Mouse (Mus musculus) ES-E14 (cell line): ENCODE measurements around the gene Heatr3. TPM values are rescaled to one million over a fixed set of nuclear protein-coding genes. Genes with fewer than 3 reads are reported as not detected.
A peak's percentile ranks its signal among the peaks of the same experiment; 100 is the strongest.
"Not testable (repeated sequence)": the region's sequence is repeated elsewhere in the genome, so short reads cannot be mapped to it uniquely, and the experiment has no call there.

ENCODE experiments used
- DNase-seq: peaks from one replicate; pipeline ENCODE4 v3.0.0-alpha.2; 2013; ENCODE audit warnings: low read depth, low spot score
- H3K27ac ChIP-seq: 2 replicates; pipeline ENCODE4 v1.5.1; 2012; ENCODE audit warnings: low read depth, mild to moderate bottlenecking, low read length, moderate library complexity, mixed read lengths; ENCODE audit not compliant: poor library complexity, insufficient read depth, severe bottlenecking
- H3K36me3 ChIP-seq: 2 replicates; pipeline ENCODE4 v1.6.1; 2012; ENCODE audit warnings: mild to moderate bottlenecking, low read length, moderate library complexity, mixed read lengths; ENCODE audit not compliant: control insufficient read depth, poor library complexity, insufficient read depth, severe bottlenecking
- H3K4me1 ChIP-seq, 2 experiments: fragments of 150-350 bp in 1 of 2; sonication (generic) in 1 of 2; 2 replicates each; pipeline ENCODE4 v1.6.1; 2012; ENCODE audit warnings: low read length in 2 of 2, mild to moderate bottlenecking in 1 of 2, mixed read lengths in 1 of 2; ENCODE audit not compliant: control insufficient read depth in 2 of 2, insufficient read depth in 2 of 2, poor library complexity in 1 of 2
- H3K4me3 ChIP-seq, 2 experiments: fragments of 150-350 bp in 1 of 2; sonication (generic) in 1 of 2; 2 replicates each; pipeline ENCODE4 v1.5.1; 2012; ENCODE audit warnings: low read length in 2 of 2, low read depth in 1 of 2, mild to moderate bottlenecking in 1 of 2, mixed read lengths in 1 of 2; ENCODE audit not compliant: insufficient read depth in 1 of 2, poor library complexity in 1 of 2, severe bottlenecking in 1 of 2
- H3K9ac ChIP-seq: 2 replicates; pipeline ENCODE4 v1.6.1; 2012; ENCODE audit warnings: low read depth, mild to moderate bottlenecking, low read length, mixed read lengths; ENCODE audit not compliant: poor library complexity, insufficient read depth, severe bottlenecking
- H3K9me3 ChIP-seq: fragments of 150-350 bp; sonication (generic); 2 replicates; pipeline ENCODE4 v1.6.1; 2012; ENCODE audit warnings: low read depth, mild to moderate bottlenecking, low read length; ENCODE audit not compliant: control insufficient read depth, insufficient read depth
- CHD2 ChIP-seq: IDR thresholded peaks from 2 replicates; pipeline ENCODE4 v1.6.1; 2014; ENCODE audit warnings: mild to moderate bottlenecking, low read depth, low read length, inconsistent platforms
- HCFC1 ChIP-seq: IDR thresholded peaks from 2 replicates; pipeline ENCODE4 v1.6.1; 2012; ENCODE audit warnings: low read length, inconsistent platforms, borderline replicate concordance; ENCODE audit not compliant: insufficient read depth
- MAFK ChIP-seq: IDR thresholded peaks from 2 replicates; pipeline ENCODE4 v1.6.1; 2014; ENCODE audit warnings: mild to moderate bottlenecking, low read depth, low read length, inconsistent platforms; ENCODE audit not compliant: insufficient read depth
- ZC3H11A ChIP-seq: IDR thresholded peaks from 2 replicates; pipeline ENCODE4 v1.6.1; 2012; ENCODE audit warnings: low read depth, mild to moderate bottlenecking, inconsistent platforms, low read length, borderline replicate concordance
- ZNF384 ChIP-seq: IDR thresholded peaks from 2 replicates; pipeline ENCODE4 v1.6.1; 2012; ENCODE audit warnings: low read depth, low read length, inconsistent platforms
- in situ Hi-C, 2 experiments: fragments of 600-800 bp; cut with MboI; formaldehyde crosslinking; loops; one replicate each; pipeline ENCODE4 v1.15.1; 2025; ENCODE audit warnings: low sequenced_read_pairs in 2 of 2, inconsistent platforms in 1 of 2; ENCODE audit not compliant: unreplicated experiment in 2 of 2
- total RNA-seq: library from RNA; depleted of rRNA; stranded (reverse); fragments of 300-350 nt; gene quantifications from 2 replicates; pipeline ENCODE4 v1.2.3, GENCODE M21; 2012; rRNA removed

The Heatr3 gene
- total RNA-seq, 1 experiment, result 55.5 TPM

GRCm38 (mm10) chr8:88206016-88206415 is 68.4 kb downstream of the Heatr3 start:
- no peaks in the 10 kb centered on the region for H3K9me3 ChIP-seq
- no peak overlapping the region for H3K9ac ChIP-seq
- TF ChIP-seq ZC3H11A (no peak), ZNF384 (no peak), CHD2 (no peak)
- H3K4me3 ChIP-seq, result no peak overlapping the region
- no peak for DNase-seq
- peaks cover 3% of the 10 kb centered on the region for H3K36me3 ChIP-seq
- no peak overlapping the region for H3K27ac ChIP-seq
- peaks cover 4 to 7% of the 10 kb centered on the region in 2 experiments; a peak in 1 of 4 replicates for H3K4me1 ChIP-seq
- in situ Hi-C loops, result no loop called here

- no peak for TF ChIP-seq ZNF384
- no peak for TF ChIP-seq ZC3H11A
- no peak for TF ChIP-seq MAFK
- TF ChIP-seq CHD2, result no peak
- TF ChIP-seq HCFC1, result no peak
- peaks cover 3% of the 10 kb centered on the region for H3K36me3 ChIP-seq
- in situ Hi-C loops, result no loop called here
Observed at GRCm38 (mm10) chr8:88207121-88207821, 69.6 kb downstream of the Heatr3 start.

GRCm38 (mm10) chr8:88209930-88210827 is 72.5 kb downstream of the Heatr3 start:
- H3K36me3 ChIP-seq, in situ Hi-C loops: not testable (repeated sequence)

More at GRCm38 (mm10) chr8:88207121-88207821, 69.6 kb downstream of the Heatr3 start:
- no peak overlapping the region for H3K4me3 ChIP-seq
- H3K9ac ChIP-seq, result no peak overlapping the region
- peaks cover 4 to 7% of the 10 kb centered on the region in 2 experiments; a peak in 1 of 4 replicates for H3K4me1 ChIP-seq
- no peak for DNase-seq
- no peaks in the 10 kb centered on the region for H3K9me3 ChIP-seq
- no peak overlapping the region for H3K27ac ChIP-seq

DNA sequence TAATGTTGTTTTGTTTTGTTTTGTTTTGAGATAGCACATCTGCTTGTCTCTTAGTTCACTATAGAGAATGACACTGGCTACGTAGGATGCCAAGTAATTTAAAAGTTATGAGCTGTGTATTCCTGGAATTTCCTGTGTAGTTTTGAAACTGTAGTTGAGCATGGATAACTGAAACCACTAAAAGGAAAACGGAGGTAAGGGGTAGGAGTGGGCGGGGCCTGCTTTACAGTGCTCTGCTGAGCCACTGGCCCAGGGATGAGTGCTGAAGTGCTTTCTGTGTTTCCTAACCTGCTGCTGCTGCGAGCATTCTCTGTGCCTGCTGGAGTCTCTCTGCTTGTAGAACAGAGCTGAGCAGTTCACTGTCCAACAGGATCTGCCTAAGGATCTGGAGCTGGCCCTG is 83.7 kb downstream of the Heatr3 start:
- in situ Hi-C loops, result no loop called here
- no peak overlapping the region for H3K27ac ChIP-seq
- 0 out of 4 replicates have a peak overlapping the region, but pooled peaks of 1 of the 2 experiments have one; percentile 27 for H3K4me3 ChIP-seq
- no peak overlapping the region for H3K9ac ChIP-seq
- 0 out of 4 replicates have a peak, but pooled peaks cover 3 to 4% of the 10 kb centered on the region in 2 experiments for H3K4me1 ChIP-seq
- TF ChIP-seq ZC3H11A (no peak), MAFK (no peak), CHD2 (no peak), ZNF384 (no peak)
- H3K36me3 ChIP-seq, result peaks cover 2% of the 10 kb centered on the region; the same call in 1 of the 2 replicates
- H3K9me3 ChIP-seq, result no peaks in the 10 kb centered on the region
- no peak for DNase-seq

More at GRCm38 (mm10) chr8:88209930-88210827, 72.5 kb downstream of the Heatr3 start:
- not testable (repeated sequence) for DNase-seq, H3K27ac ChIP-seq, H3K4me3 ChIP-seq, H3K9ac ChIP-seq, H3K9me3 ChIP-seq
- peaks cover 0 to 10% of the 10 kb centered on the region in 2 experiments; a peak in 2 of 4 replicates for H3K4me1 ChIP-seq
- peak; percentile 91 for TF ChIP-seq ZNF384

Other genes with a start within 250 kb of the Heatr3 start
- 21.4 and 23.2 TPM in 2 replicates for gene Zfp423, start 178.3 kb upstream of the Heatr3 start, total RNA-seq
- gene Cnep1r1, start 19.1 kb upstream of the Heatr3 start, total RNA-seq, result 22.3 and 23.7 TPM in 2 replicates
- 35.8 and 37.0 TPM in 2 replicates for gene Tent4b, start 61.4 kb downstream of the Heatr3 start, total RNA-seq
- gene Adcy7, start 134.5 kb downstream of the Heatr3 start, total RNA-seq, result 3.8 and 4.2 TPM in 2 replicates
- gene Brd7, start 224.3 kb downstream of the Heatr3 start, total RNA-seq, result 33.1 and 45.5 TPM in 2 replicates